In the genomic region with DNA sequence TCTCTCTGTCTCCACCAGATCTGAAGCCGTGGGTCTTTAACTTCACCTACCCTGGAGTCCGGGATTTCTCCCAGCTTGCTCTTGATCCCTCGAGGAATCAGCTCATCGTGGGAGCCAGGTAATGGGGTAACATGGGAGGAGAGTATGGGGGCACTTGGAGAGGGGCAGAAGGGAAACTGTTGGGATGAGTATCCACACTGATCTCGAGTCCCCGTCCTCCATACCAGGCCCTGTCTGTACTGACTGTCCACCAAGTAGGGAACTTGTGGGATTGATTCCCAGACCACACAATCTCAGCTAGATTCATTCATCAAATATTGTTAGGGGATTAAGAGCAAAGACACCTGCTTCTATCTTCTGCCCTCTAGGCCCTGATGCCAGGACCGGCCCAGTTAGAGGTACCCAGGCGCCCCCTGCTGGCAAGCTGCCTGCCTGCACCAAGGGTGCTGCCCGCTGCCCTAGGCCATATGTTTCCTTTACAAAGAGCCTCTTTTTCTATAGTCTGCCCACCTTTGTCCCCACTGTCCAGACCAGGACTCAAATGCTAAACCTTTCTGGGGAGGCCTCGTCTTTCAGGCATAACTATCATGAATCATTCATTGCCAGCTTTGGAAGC, we compare ENCODE assay signal across 8 mouse cellular contexts.
DNase-seq lines count a peak whose midpoint lies in the region; ATAC-seq lines count a peak whose summit lies in the region.

No protein-coding gene starts in this region.

- H3K4me3 ChIP-seq in intestine, embryonic 16.5 days (ENCODE audit: low read length) = no peak overlapping the region
- no peak overlapping the region for H3K4me3 ChIP-seq in midbrain, embryonic 15.5 days

- H3K27ac ChIP-seq in intestine, embryonic 16.5 days (ENCODE audit: low read length) = no peak overlapping the region
- H3K27ac ChIP-seq in midbrain, embryonic 15.5 days = no peak overlapping the region

- WGBS in intestine, embryonic 16.5 days = 40% methylated on average over 10 of the region's 10 CpGs
- WGBS in midbrain, embryonic 15.5 days = 37% methylated on average over 10 of the region's 10 CpGs

- no peaks in the 10 kb centered on the region for H3K36me3 ChIP-seq in intestine, embryonic 16.5 days (ENCODE audit: control insufficient read depth, insufficient read depth, low read length)
- no peaks in the 10 kb centered on the region for H3K36me3 ChIP-seq in midbrain, embryonic 15.5 days (replicated peaks)

- no peak for ATAC-seq in CD4-positive, CD25-positive, alpha-beta regulatory T cell, adult 4 months
- ATAC-seq in intestine, embryonic 16.5 days = peak; percentile 47; the same call in 1 of the 2 replicates
- ATAC-seq in midbrain, embryonic 15.5 days (replicated peaks) = 0 out of 2 replicates have a peak, but pooled peaks have one; percentile 53

- H3K27me3 ChIP-seq in intestine, embryonic 16.5 days (replicated peaks; ENCODE audit: control insufficient read depth, insufficient read depth, low read length) = no peaks in the 10 kb centered on the region; the same call in 1 of the 2 replicates
- H3K27me3 ChIP-seq in midbrain, embryonic 15.5 days (replicated peaks) = no peaks in the 10 kb centered on the region

- H3K9ac ChIP-seq in intestine, embryonic 16.5 days (ENCODE audit: low read depth, low read length) = no peak overlapping the region
- no peak overlapping the region for H3K9ac ChIP-seq in midbrain, embryonic 15.5 days

- H3K4me1 ChIP-seq in intestine, embryonic 16.5 days (ENCODE audit: control insufficient read depth, insufficient read depth, low read length) = 0 out of 2 replicates have a peak, but pooled peaks cover 5% of the 10 kb centered on the region
- H3K4me1 ChIP-seq in midbrain, embryonic 15.5 days = peaks cover 22% of the 10 kb centered on the region

- DNase-seq in CD4-positive, CD25-positive, alpha-beta regulatory T cell, adult 2 months (ENCODE audit: low read depth, low spot score) = peak; percentile 68
- peak; percentile 91 to 95 for DNase-seq in cerebellum, postnatal 25 days
- peak; percentile 27 to 62 for DNase-seq in gastrocnemius, adult 8-10 months (ENCODE audit: low spot score in 2 of 2)
- peak; percentile 50 to 73 for DNase-seq in left cerebral cortex, postnatal 14 days (ENCODE audit: low spot score in 2 of 2)
- DNase-seq in spleen, postnatal 14 days (ENCODE audit: low spot score in 2 of 2) = peak; percentile 22 to 50

- H3K4me2 ChIP-seq in intestine, embryonic 16.5 days (ENCODE audit: low read depth, low read length) = no peak overlapping the region
- H3K4me2 ChIP-seq in midbrain, embryonic 15.5 days = no peak overlapping the region

- no peaks in the 10 kb centered on the region for H3K9me3 ChIP-seq in intestine, embryonic 16.5 days (ENCODE audit: control insufficient read depth, low read length)
- H3K9me3 ChIP-seq in midbrain, embryonic 15.5 days = no peaks in the 10 kb centered on the region

- intact Hi-C loops in left cerebral cortex, postnatal 14 days (cut with DNase I) = loop anchor here (1.0 to 10.0 kb wide), 3 partner anchors 88 to 313 kb away; no protein-coding TSS in a partner anchor

Comparison
In these comparisons a context has a peak if more than half of its experiments do, and no peak if none do; other contexts are left out.
1. DNase-seq: peak in every context shown above with its lines; median percentile 93 in cerebellum, postnatal 25 days; 68 in CD4-positive, CD25-positive, alpha-beta regulatory T cell, adult 2 months; 62 in left cerebral cortex, postnatal 14 days; 44 in gastrocnemius, adult 8-10 months; 36 in spleen, postnatal 14 days.